Mouse (Mus musculus) cerebellum, adult 18-20 months (tissue): Measurements from ENCODE around the gene Lingo4.

Source experiments
- DNase-seq, 2 experiments: peaks; one replicate each; pipeline ENCODE4 v3.0.0; 2021

The Lingo4 gene

GRCm38 (mm10) chr3:94398217-94398616, at the start of gene Lingo4:
Lingo4 (plus strand) TSS chr3:94398517.
- DNase-seq, result no peak

- no peak for DNase-seq
These were observed 37.5 kb upstream of the Lingo4 start for GRCm38 (mm10) chr3:94360812-94361211.

GRCm38 (mm10) chr3:94362138-94362537, 36.2 kb upstream of the Lingo4 start, which contains the start of gene C2cd4d:
C2cd4d (plus strand) TSS chr3:94362438.
- DNase-seq, result no peak

- DNase-seq, result peak; percentile 58 to 76
These were observed 34.8 kb upstream of the Lingo4 start for GRCm38 (mm10) chr3:94363291-94364153.

GRCm38 (mm10) chr3:94364154-94364526, 34.2 kb upstream of the Lingo4 start:
- peak in 1 of 2 experiments; percentile 26 for DNase-seq

- peak; percentile 82 to 88 for DNase-seq
These were observed 31.6 kb upstream of the Lingo4 start for GRCm38 (mm10) chr3:94366761-94367160.

- no peak for DNase-seq
These were observed 30.8 kb upstream of the Lingo4 start for GRCm38 (mm10) chr3:94367511-94367910.

- DNase-seq, result no peak
These were observed 29.7 kb upstream of the Lingo4 start for GRCm38 (mm10) chr3:94368631-94369030.

- no peak for DNase-seq
These were observed 28.6 kb upstream of the Lingo4 start for GRCm38 (mm10) chr3:94369709-94370108.

GRCm38 (mm10) chr3:94371637-94372036, 26.7 kb upstream of the Lingo4 start:
- DNase-seq, result peak; percentile 75 to 78

- DNase-seq, result no peak
These were observed 26.3 kb upstream of the Lingo4 start for GRCm38 (mm10) chr3:94372038-94372437.

- DNase-seq, result peak; percentile 71 to 84
These were observed 25.7 kb upstream of the Lingo4 start, which contains the start of gene Rorc for GRCm38 (mm10) chr3:94372641-94373040. Rorc (plus strand) TSS chr3:94372794.

GRCm38 (mm10) chr3:94373090-94373489, 25.2 kb upstream of the Lingo4 start:
- DNase-seq, result peak; percentile 43 to 63

GRCm38 (mm10) chr3:94373597-94374011, 24.7 kb upstream of the Lingo4 start:
- peak; percentile 70 for DNase-seq

GRCm38 (mm10) chr3:94374636-94375035, 23.7 kb upstream of the Lingo4 start:
- no peak for DNase-seq

GRCm38 (mm10) chr3:94375146-94375545, 23.2 kb upstream of the Lingo4 start:
- DNase-seq, result no peak

- DNase-seq, result no peak
These were observed 22.5 kb upstream of the Lingo4 start for GRCm38 (mm10) chr3:94375861-94376260.

- no peak for DNase-seq
These were observed 21.0 kb upstream of the Lingo4 start for GRCm38 (mm10) chr3:94377028-94377923.

GRCm38 (mm10) chr3:94379831-94380510, 18.3 kb upstream of the Lingo4 start:
- no peak for DNase-seq

GRCm38 (mm10) chr3:94382308-94382707, 16.0 kb upstream of the Lingo4 start:
- DNase-seq, result no peak

GRCm38 (mm10) chr3:94383476-94383875, 14.8 kb upstream of the Lingo4 start:
- no peak for DNase-seq

GRCm38 (mm10) chr3:94386671-94387070, 11.6 kb upstream of the Lingo4 start:
- no peak for DNase-seq

- no peak for DNase-seq
These were observed 10.9 kb upstream of the Lingo4 start for GRCm38 (mm10) chr3:94387391-94387790.
